Mouse (Mus musculus) heart, embryonic 13.5 days (tissue): ENCODE results near the gene Musk. TPM values are rescaled to one million over a fixed set of nuclear protein-coding genes. Genes with fewer than 3 reads are reported as not detected.

Source experiments
- ATAC-seq: fragments of 200-750 bp; cut with Nextera tagmentation; 2 replicates; pipeline ENCODE4 v1.8.0; 2017; ENCODE audit warnings: moderate TSS enrichment; ENCODE audit not compliant: insufficient number of reproducible peaks, low FRiP score, low TSS enrichment; ENCODE audit errors: extremely low read depth
- H3K27ac ChIP-seq: fragments of 300-500 bp; sonication (generic); replicated peaks from 2 replicates; pipeline ENCODE4 v1.5.1; 2015; ENCODE audit warnings: moderate library complexity, mild to moderate bottlenecking, inconsistent platforms
- H3K27me3 ChIP-seq: fragments of 300-500 bp; sonication (generic); replicated peaks from 2 replicates; pipeline ENCODE4 v1.6.1; 2015; ENCODE audit warnings: mild to moderate bottlenecking, inconsistent platforms
- H3K36me3 ChIP-seq: fragments of 300-500 bp; sonication (generic); 2 replicates; pipeline ENCODE4 v1.6.1; 2015; ENCODE audit warnings: mild to moderate bottlenecking, inconsistent platforms
- H3K4me1 ChIP-seq: fragments of 300-500 bp; sonication (generic); 2 replicates; pipeline ENCODE4 v1.6.1; 2015; ENCODE audit warnings: inconsistent platforms
- H3K4me2 ChIP-seq: fragments of 300-500 bp; sonication (generic); 2 replicates; pipeline ENCODE4 v1.6.1; 2015; ENCODE audit warnings: inconsistent platforms, mild to moderate bottlenecking, moderate library complexity
- H3K4me3 ChIP-seq: fragments of 300-500 bp; sonication (generic); 2 replicates; pipeline ENCODE4 v1.5.1; 2015; ENCODE audit warnings: moderate library complexity, mild to moderate bottlenecking, inconsistent platforms
- H3K9ac ChIP-seq: fragments of 300-500 bp; sonication (generic); 2 replicates; pipeline ENCODE4 v1.6.1; 2015; ENCODE audit warnings: inconsistent platforms, mild to moderate bottlenecking, moderate library complexity
- H3K9me3 ChIP-seq: fragments of 300-500 bp; sonication (generic); 2 replicates; pipeline ENCODE4 v1.6.1; 2016; ENCODE audit warnings: inconsistent platforms
- WGBS: fragments of 180-500 bp; shearing (Covaris S2); methylation state at CpG from one replicate; pipeline ENCODE4 v1.1.7; 2015; ENCODE audit warnings: mixed read lengths; 5-methylcytosine and 5-hydroxymethylcytosine counted together
- polyA plus RNA-seq: library from polyadenylated mRNA; unstranded; fragments of >200 nt; fragmentation: Nextera tagmentation; extraction: Ambion mirVana; gene quantifications from 2 replicates; pipeline ENCODE4 v1.2.1, GENCODE M21; 2015

Musk gene
- polyA plus RNA-seq, 1 experiment from 2014 or later = 0.16 TPM

DNA sequence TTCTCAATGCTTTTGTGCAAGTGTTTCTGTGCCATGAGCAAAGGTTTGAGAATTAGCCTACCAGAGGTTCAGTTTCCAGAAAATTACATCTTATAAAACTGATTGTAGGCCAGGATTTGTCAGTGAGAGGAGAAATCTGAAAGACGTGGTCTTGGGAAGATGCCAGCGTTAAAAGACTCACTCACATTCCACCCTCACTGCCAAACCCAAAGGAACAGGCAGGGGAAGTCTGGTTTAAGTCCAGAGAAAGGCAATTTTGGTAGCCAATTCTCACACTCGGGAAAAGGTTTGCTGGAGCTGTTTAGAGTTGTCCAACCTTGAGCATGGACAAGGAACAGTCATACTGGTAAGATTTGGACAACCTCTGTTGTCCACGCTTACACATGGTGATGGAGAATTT lies 131.6 kb downstream of the Musk start:
- H3K27me3 ChIP-seq = no peaks in the 10 kb centered on the region
- no peaks in the 10 kb centered on the region for H3K36me3 ChIP-seq
- peaks cover 10% of the 10 kb centered on the region; the same call in 1 of the 2 replicates for H3K4me1 ChIP-seq
- no peak for ATAC-seq
- H3K4me3 ChIP-seq = no peak overlapping the region
- H3K4me2 ChIP-seq = no peak overlapping the region
- 51% methylated on average over 4 of the region's 4 CpGs for WGBS
- H3K27ac ChIP-seq = no peak overlapping the region; the same call in 1 of the 2 replicates
- peaks cover 3% of the 10 kb centered on the region; the same call in 1 of the 2 replicates for H3K9me3 ChIP-seq
- no peak overlapping the region for H3K9ac ChIP-seq

GRCm38 (mm10) chr4:58419225-58419624 lies 133.5 kb downstream of the Musk start:
- Histone ChIP-seq H3K4me2 (no peak overlapping the region), H3K4me1 (peaks cover 11% of the 10 kb centered on the region; the same call in 1 of the 2 replicates), H3K4me3 (no peak overlapping the region), H3K36me3 (no peaks in the 10 kb centered on the region), H3K27me3 (no peaks in the 10 kb centered on the region), H3K27ac (no peak overlapping the region), H3K9ac (no peak overlapping the region), H3K9me3 (no peaks in the 10 kb centered on the region)
- ATAC-seq = no peak
- WGBS = 29% methylated on average over 5 of the region's 5 CpGs

DNA sequence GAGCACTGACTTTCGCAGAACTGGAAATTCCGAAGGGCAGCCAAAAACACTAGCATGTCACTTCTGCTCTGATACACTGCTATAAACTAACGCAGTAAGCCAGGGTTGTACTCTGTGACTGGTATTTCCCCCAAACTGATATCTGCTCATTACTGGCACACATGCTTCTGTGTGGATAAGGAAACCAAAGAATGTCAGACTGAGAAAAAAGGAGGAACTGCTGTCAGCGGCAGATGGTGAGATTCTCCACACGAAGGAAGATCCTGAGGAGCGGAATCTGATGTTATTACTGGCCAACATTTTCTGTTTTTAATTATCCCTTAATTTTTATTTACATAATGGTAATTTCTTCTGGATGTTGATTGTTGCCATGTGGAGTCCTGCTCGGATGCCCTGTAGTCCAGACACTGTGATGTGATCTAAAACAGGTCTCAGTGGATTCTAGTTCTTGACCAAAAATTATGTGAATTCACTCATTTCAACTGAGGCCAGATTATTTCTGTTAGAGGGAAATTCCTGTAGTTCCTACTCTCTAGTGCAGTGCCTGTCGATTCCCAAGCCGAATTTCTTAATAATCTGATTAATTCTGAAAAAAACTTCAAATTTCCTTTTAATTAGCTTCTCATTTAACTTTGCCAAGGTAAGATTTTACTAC lies 137.6 kb downstream of the Musk start:
- Histone ChIP-seq H3K27me3 (no peaks in the 10 kb centered on the region), H3K4me3 (no peak overlapping the region), H3K9me3 (no peaks in the 10 kb centered on the region), H3K36me3 (no peaks in the 10 kb centered on the region), H3K9ac (no peak overlapping the region), H3K4me2 (0 out of 2 replicates have a peak overlapping the region, but pooled peaks have one; percentile 11), H3K27ac (no peak overlapping the region), H3K4me1 (peaks cover 4% of the 10 kb centered on the region; the same call in 1 of the 2 replicates)
- no peak for ATAC-seq
- WGBS = 37% methylated on average over 9 of the region's 9 CpGs

Other genes with a start within 250 kb of the Musk start
- 2.3 TPM in 2 replicates for gene Svep1, start 79.1 kb upstream of the Musk start, polyA plus RNA-seq